Mouse (Mus musculus): ENCODE measurements at regions not wholly inside any gene's neighbourhood (a gene's known extent, or its start where the extent isn't known, plus 50 kb on each side); places are given as distances from the start of the nearest gene placed in this dataset.
A peak's percentile ranks its signal among the peaks of the same experiment; 100 is the strongest.
"Not testable (repeated sequence)": the region's sequence is repeated elsewhere in the genome, so short reads cannot be mapped to it uniquely, and the experiment has no call there.

DNA sequence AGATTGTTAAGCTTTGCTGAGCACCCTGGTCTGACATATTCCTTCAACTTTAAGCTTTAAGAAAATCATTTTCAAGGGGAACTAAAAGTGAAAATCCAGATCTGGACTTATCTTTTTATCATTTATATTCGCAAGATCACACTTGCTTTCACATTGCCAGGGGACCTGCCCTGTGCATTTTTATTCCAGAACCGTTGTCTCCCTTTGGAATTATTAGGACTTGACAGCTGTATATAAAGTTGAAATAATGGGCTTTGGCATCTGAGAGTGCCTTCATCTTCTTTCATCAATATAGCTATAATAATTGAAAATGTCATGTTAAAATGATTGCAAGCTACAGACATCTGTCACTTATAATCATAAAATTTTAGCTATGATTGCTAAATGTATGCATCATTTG is 276.8 kb upstream of the Olfm3 start:
- DNase-seq (ENCODE audit: low spot score), result no peak

- no peak for DNase-seq (ENCODE audit: low spot score)
Observed at GRCm38 (mm10) chr3:114635362-114635761, 268.5 kb upstream of the Olfm3 start.

- peak; percentile 9 for DNase-seq (ENCODE audit: low spot score)
Observed at GRCm38 (mm10) chr3:114647957-114648356, 255.9 kb upstream of the Olfm3 start.

- DNase-seq (ENCODE audit: low spot score), result no peak
Observed at GRCm38 (mm10) chr3:114697946-114698345, 205.9 kb upstream of the Olfm3 start.

GRCm38 (mm10) chr3:114725131-114725530 is 178.7 kb upstream of the Olfm3 start:
- no peak for DNase-seq (ENCODE audit: low spot score)

DNA sequence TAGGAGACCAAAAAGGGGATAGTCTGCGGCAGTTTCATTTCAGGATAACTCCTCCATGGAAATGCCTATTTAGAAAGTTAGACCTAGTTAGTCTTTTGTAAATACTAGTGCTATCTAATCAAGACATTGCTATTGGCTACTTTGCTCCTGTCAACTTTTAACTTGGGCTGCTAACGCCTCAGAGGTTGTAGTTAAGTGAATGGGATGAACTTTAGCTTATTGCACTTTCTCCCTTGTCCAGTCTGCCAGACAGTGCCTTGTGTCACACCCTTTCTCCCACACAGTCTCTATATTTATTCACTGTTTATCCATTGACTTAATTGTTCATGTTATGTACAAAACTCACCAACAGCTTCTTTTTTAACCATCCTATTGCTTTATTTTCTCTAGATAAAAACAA is 167.5 kb upstream of the Olfm3 start:
- DNase-seq (ENCODE audit: low spot score), result no peak

DNA sequence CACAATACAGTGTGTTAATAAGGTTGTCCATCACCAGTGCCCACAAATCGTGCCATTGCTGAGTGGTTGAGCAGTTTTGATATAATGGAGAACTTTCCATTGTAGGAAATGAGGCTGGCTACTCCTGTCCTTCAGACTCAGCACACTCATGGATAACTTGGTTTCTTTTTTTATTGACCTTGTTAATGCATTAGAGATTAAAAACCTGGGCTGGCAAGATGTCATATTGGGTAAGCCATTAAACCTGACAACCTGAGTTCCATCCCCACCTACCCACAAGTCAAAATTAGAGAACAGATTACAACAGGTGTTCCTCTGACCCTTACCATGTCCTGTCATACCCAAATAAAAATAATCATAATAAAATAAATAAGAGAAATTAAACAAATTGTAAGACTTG is 159.7 kb upstream of the Olfm3 start:
- no peak for DNase-seq (ENCODE audit: low spot score)

- DNase-seq (ENCODE audit: low spot score), result no peak
Observed at GRCm38 (mm10) chr3:114745131-114745530, 158.7 kb upstream of the Olfm3 start.

- no peak for DNase-seq (ENCODE audit: low spot score)
Observed at GRCm38 (mm10) chr3:114757313-114757712, 146.6 kb upstream of the Olfm3 start.

GRCm38 (mm10) chr3:114758592-114758991 is 145.3 kb upstream of the Olfm3 start:
- no peak for DNase-seq (ENCODE audit: low spot score)

DNA sequence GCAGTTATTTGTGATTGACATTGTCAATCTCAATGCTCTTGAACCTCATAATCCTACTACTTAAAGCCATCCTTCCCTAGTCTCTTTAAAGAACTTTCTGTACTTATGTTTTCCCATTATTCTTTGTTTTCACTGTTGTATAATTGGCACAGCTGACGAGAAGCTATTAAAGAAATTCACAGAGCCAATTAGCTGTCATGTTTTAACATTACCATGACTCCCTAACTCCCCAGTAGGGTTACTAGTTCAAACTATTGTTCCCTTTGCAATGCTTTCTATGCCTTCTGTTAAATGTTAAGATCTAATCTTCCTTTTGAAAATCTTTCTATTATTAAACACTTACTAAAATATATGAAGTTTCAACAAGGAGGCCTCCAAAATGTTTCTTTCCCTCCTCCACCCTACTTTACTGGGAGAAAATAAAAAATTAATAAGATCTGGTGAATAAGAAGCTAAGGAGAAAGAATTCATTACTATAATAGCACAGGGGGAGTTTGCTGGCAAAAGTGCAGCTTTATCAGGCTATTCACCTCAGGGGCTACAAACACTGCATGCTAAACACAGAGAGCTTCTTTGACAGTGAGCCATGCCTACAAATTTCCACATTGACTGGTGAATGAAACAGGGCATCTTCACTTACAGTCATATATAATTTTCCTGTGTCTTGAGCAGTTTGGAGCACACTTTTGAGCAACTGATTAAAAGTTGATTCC is 144.4 kb upstream of the Olfm3 start:
- no peak for DNase-seq (ENCODE audit: low spot score)

- DNase-seq (ENCODE audit: low spot score), result not testable (repeated sequence)
Observed at GRCm38 (mm10) chr3:114762373-114762772, 141.5 kb upstream of the Olfm3 start.

DNA sequence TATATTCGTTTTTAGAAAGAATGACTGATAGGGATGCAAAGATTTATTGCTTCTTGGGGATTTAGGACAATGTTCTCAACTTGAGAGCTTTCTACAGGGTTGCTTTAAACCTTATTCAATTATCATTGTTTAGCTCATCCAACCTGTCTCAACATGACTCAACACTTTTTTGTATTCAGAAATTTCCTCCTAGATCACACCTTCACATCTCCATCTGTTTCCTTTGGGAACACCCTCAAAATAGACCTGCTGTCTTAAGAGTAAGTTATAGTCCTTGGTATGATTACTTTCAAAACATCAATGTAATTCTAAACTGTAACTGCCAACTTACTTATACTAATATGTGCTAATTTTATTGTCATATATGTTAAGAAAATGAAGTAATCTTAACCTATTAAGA is 114.8 kb upstream of the Olfm3 start:
- no peak for DNase-seq (ENCODE audit: low spot score)

GRCm38 (mm10) chr3:114790005-114790404 is 113.9 kb upstream of the Olfm3 start:
- DNase-seq (ENCODE audit: low spot score), result peak; percentile 42

- no peak for DNase-seq (ENCODE audit: low spot score)
Observed at GRCm38 (mm10) chr3:114833120-114833519, 70.8 kb upstream of the Olfm3 start.
